Mouse (Mus musculus): ENCODE results near the gene Nle1. TPM values are rescaled to one million over a fixed set of nuclear protein-coding genes. Genes with fewer than 3 reads are reported as not detected.

Nle1 gene
- polyA plus RNA-seq (2015; fragmentation: Nextera tagmentation; extraction: Ambion mirVana): 21.3 and 24.3 TPM in 2 replicates

GRCm38 (mm10) chr11:82907651-82908607 is at the start of gene Nle1:
Gene Nle1 (minus strand): TSS chr11:82908411.
- peaks cover 14% of the 10 kb centered on the region; the same call in 1 of the 2 replicates for H3K27me3 ChIP-seq
- peaks cover 38% of the 10 kb centered on the region for H3K36me3 ChIP-seq
- peak within 1 kb of the TSS; percentile 90 for H3K4me2 ChIP-seq
- H3K9me3 ChIP-seq (replicated peaks): no peaks in the 10 kb centered on the region
- DNase-seq: peak; percentile 85
- no peak within 1 kb of the TSS; the same call in 1 of the 2 replicates for H3K27ac ChIP-seq
- peak within 1 kb of the TSS; percentile 80 for H3K4me3 ChIP-seq (replicated peaks)
- WGBS (ENCODE audit: insufficient replicate concordance): under 1% methylated on average over 73 of the region's 73 CpGs
- ATAC-seq (ENCODE audit: low read depth): peak; percentile 72
- peaks cover 38% of the 10 kb centered on the region for H3K4me1 ChIP-seq (replicated peaks)
- H3K9ac ChIP-seq: peak within 1 kb of the TSS; percentile 84

GRCm38 (mm10) chr11:82956925-82957324 is 48.7 kb upstream of the Nle1 start:
- WGBS (ENCODE audit: insufficient replicate concordance): 39% methylated on average over 10 of the region's 10 CpGs
- DNase-seq (no peak), ATAC-seq (ENCODE audit: low read depth) (no peak)
- peaks cover 6% of the 10 kb centered on the region for H3K4me1 ChIP-seq (replicated peaks)
- no peak overlapping the region for H3K4me2 ChIP-seq
- H3K27me3 ChIP-seq: peaks cover 51% of the 10 kb centered on the region
- no peaks in the 10 kb centered on the region for H3K36me3 ChIP-seq
- H3K27ac ChIP-seq: no peak overlapping the region
- H3K4me3 ChIP-seq (replicated peaks): no peak overlapping the region
- H3K9me3 ChIP-seq (replicated peaks): no peaks in the 10 kb centered on the region
- no peak overlapping the region for H3K9ac ChIP-seq

DNA sequence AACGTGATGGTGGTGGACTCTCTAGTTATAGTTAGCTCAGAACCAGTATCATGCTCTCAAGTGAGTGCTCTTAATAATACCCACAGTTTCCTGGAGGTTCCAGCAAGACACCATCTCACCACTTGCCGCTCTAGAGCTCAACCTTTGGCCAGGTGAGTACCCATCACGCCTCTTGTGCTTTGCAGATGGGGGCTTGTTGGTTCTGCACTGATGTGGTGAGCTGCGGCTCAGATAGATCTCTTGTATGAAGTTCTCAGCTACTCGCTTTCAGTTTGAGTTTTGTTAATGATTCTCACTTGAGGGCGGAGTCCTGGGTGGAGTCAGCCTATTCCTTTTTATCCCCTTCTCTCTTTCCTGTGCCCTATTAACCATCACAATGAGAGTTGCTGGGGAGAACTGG is 46.4 kb upstream of the Nle1 start:
- Histone ChIP-seq H3K9me3 (replicated peaks) (no peaks in the 10 kb centered on the region), H3K4me3 (replicated peaks) (no peak overlapping the region), H3K4me1 (replicated peaks) (peaks cover 10% of the 10 kb centered on the region), H3K4me2 (no peak overlapping the region), H3K36me3 (no peaks in the 10 kb centered on the region), H3K9ac (no peak overlapping the region), H3K27me3 (peaks cover 67% of the 10 kb centered on the region), H3K27ac (no peak overlapping the region)
- ATAC-seq (ENCODE audit: low read depth) (no peak), DNase-seq (no peak)
- WGBS (ENCODE audit: insufficient replicate concordance): 62% methylated on average over 6 of the region's 6 CpGs

GRCm38 (mm10) chr11:82952612-82953542 is 44.7 kb upstream of the Nle1 start:
- no peak for DNase-seq
- peak overlapping the region; percentile 45 for H3K4me2 ChIP-seq
- 27% methylated on average over 9 of the region's 9 CpGs for WGBS (ENCODE audit: insufficient replicate concordance)
- H3K4me3 ChIP-seq (replicated peaks): peak overlapping the region; percentile 24; the same call in 1 of the 2 replicates
- H3K4me1 ChIP-seq (replicated peaks): peaks cover 10% of the 10 kb centered on the region
- no peak for ATAC-seq (ENCODE audit: low read depth)
- no peaks in the 10 kb centered on the region for H3K36me3 ChIP-seq
- peaks cover 77% of the 10 kb centered on the region for H3K27me3 ChIP-seq
- no peak overlapping the region for H3K9ac ChIP-seq
- no peaks in the 10 kb centered on the region for H3K9me3 ChIP-seq (replicated peaks)
- no peak overlapping the region for H3K27ac ChIP-seq

GRCm38 (mm10) chr11:82951865-82952611 is 43.8 kb upstream of the Nle1 start:
- ATAC-seq (ENCODE audit: low read depth): no peak
- no peak for DNase-seq
- Histone ChIP-seq H3K27ac (no peak overlapping the region; the same call in 1 of the 2 replicates), H3K9me3 (replicated peaks) (no peaks in the 10 kb centered on the region), H3K4me1 (replicated peaks) (peaks cover 10% of the 10 kb centered on the region), H3K4me2 (peak overlapping the region; percentile 45), H3K4me3 (replicated peaks) (peak overlapping the region; percentile 24), H3K36me3 (no peaks in the 10 kb centered on the region), H3K27me3 (peaks cover 74% of the 10 kb centered on the region), H3K9ac (no peak overlapping the region)
- 2% methylated on average over 28 of the region's 28 CpGs for WGBS (ENCODE audit: insufficient replicate concordance)

GRCm38 (mm10) chr11:82950736-82951481 is 42.7 kb upstream of the Nle1 start, which contains the start of gene Slfn5:
Gene Slfn5 (plus strand): TSS chr11:82951349.
- no peak for DNase-seq
- Histone ChIP-seq H3K36me3 (no peaks in the 10 kb centered on the region), H3K27ac (no peak within 1 kb of the TSS; the same call in 1 of the 2 replicates), H3K9me3 (replicated peaks) (no peaks in the 10 kb centered on the region), H3K4me3 (replicated peaks) (peak within 1 kb of the TSS; percentile 24), H3K4me2 (peak within 1 kb of the TSS; percentile 45), H3K27me3 (peaks cover 64% of the 10 kb centered on the region), H3K4me1 (replicated peaks) (peaks cover 10% of the 10 kb centered on the region), H3K9ac (no peak within 1 kb of the TSS)
- no peak for ATAC-seq (ENCODE audit: low read depth)
- 11% methylated on average over 10 of the region's 10 CpGs for WGBS (ENCODE audit: insufficient replicate concordance)

DNA sequence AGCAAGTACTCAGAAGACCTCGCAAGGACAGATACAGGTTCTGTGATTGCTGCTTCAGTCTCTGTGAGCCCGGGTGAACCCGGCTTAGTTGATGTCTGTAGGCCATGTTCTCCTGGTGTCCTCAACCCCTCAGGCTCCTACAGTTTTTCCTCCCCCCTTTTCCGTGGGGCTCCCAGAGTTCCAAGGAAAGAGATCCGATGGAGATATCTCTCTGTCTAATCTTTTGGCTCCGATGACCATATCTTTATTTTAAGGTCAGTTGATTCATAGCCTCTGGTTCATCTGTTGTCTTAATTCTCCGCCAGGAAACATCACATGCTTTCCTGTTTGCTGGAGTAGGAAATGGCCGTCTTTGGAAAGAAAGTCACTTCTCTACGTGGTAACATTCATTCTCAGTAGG is 40.8 kb upstream of the Nle1 start:
- 46% methylated on average over 9 of the region's 9 CpGs for WGBS (ENCODE audit: insufficient replicate concordance)
- Histone ChIP-seq H3K4me2 (no peak overlapping the region), H3K9ac (no peak overlapping the region), H3K4me3 (replicated peaks) (no peak overlapping the region), H3K27me3 (peaks cover 56% of the 10 kb centered on the region), H3K9me3 (replicated peaks) (no peaks in the 10 kb centered on the region), H3K27ac (no peak overlapping the region), H3K4me1 (replicated peaks) (peaks cover 10% of the 10 kb centered on the region), H3K36me3 (no peaks in the 10 kb centered on the region)
- DNase-seq (no peak), ATAC-seq (ENCODE audit: low read depth) (no peak)

DNA sequence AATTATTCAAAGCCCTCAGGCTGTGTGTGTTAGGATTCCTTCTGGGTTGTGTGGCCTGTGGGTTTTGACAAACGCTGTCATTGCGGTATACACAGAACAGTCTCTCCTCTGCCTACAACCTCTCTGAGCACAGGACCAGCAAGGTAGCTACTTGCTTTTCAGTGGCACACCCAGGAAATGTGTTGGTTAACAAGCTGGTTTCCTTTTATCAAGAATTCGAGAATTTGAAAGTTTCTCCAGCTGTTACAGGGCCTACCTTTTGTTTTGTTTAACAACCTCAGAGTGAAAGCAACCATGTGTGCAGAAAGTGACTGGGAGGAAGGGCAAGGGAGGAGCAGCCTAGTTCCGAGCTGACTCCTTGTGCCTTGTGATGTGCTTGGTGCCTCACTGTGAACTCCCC is 39.2 kb upstream of the Nle1 start:
- Histone ChIP-seq H3K36me3 (no peaks in the 10 kb centered on the region), H3K4me3 (replicated peaks) (no peak overlapping the region), H3K9ac (no peak overlapping the region), H3K4me2 (no peak overlapping the region), H3K27me3 (peaks cover 51% of the 10 kb centered on the region), H3K27ac (no peak overlapping the region), H3K9me3 (replicated peaks) (no peaks in the 10 kb centered on the region), H3K4me1 (replicated peaks) (peaks cover 10% of the 10 kb centered on the region)
- 53% methylated on average over 4 of the region's 4 CpGs for WGBS (ENCODE audit: insufficient replicate concordance)
- DNase-seq (no peak), ATAC-seq (ENCODE audit: low read depth) (no peak)

DNA sequence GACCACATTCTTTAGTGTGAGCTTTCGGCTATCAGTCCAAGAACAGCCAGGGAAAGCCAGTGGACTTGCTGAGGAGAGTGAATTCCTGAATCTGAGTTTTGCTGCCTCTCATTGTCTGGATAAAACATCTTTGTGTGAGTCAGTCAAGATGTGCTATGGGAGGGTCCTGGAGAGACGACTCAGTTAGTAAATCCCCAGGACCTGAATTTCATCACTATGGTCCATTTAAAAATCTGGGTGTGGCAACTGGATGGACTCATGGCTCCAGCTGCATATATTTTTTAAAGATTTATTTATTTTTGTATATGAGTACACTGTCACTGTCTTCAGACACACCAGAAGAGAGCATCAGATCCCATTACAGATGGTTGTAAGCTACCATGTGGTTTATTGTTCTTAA is 37.4 kb upstream of the Nle1 start:
- 41% methylated on average over 2 of the region's 2 CpGs for WGBS (ENCODE audit: insufficient replicate concordance)
- peaks cover 42% of the 10 kb centered on the region for H3K27me3 ChIP-seq
- no peak overlapping the region for H3K4me2 ChIP-seq
- no peak overlapping the region for H3K4me3 ChIP-seq (replicated peaks)
- DNase-seq (no peak), ATAC-seq (ENCODE audit: low read depth) (no peak)
- H3K36me3 ChIP-seq: no peaks in the 10 kb centered on the region
- H3K4me1 ChIP-seq (replicated peaks): no peaks in the 10 kb centered on the region
- no peak overlapping the region for H3K27ac ChIP-seq
- no peaks in the 10 kb centered on the region for H3K9me3 ChIP-seq (replicated peaks)
- H3K9ac ChIP-seq: no peak overlapping the region

DNA sequence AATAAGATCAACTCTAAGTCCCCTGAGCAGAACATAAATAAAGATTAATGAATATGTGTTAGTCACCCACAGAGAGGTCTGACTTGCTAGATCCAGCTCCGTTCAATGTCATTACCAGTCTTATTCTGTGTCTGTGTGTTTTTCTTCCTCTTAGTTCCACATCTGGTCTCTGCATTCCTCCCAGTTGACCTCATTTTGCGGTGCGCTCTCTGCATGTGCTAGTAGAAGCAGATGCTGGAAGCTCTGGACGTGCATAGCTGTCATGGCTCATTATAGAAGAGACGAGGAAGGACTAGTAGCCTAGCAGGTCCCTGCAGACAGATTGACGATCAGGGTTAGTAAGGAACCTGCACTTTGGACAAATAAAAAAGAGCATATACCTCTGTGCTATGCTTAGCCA is 35.1 kb upstream of the Nle1 start:
- no peaks in the 10 kb centered on the region for H3K36me3 ChIP-seq
- H3K27me3 ChIP-seq: peaks cover 40% of the 10 kb centered on the region
- H3K9me3 ChIP-seq (replicated peaks): no peaks in the 10 kb centered on the region
- H3K4me1 ChIP-seq (replicated peaks): no peaks in the 10 kb centered on the region
- no peak overlapping the region for H3K27ac ChIP-seq
- DNase-seq (no peak), ATAC-seq (ENCODE audit: low read depth) (no peak)
- H3K9ac ChIP-seq: no peak overlapping the region
- no peak overlapping the region for H3K4me3 ChIP-seq (replicated peaks)
- H3K4me2 ChIP-seq: no peak overlapping the region
- WGBS (ENCODE audit: insufficient replicate concordance): 54% methylated on average over 6 of the region's 6 CpGs

Measured in liver, embryonic 13.5 days (tissue).